Mouse (Mus musculus) hindbrain, embryonic 11.5 days (tissue): Measurements from ENCODE around the gene Nup35. TPM values are rescaled to one million over a fixed set of nuclear protein-coding genes. Genes with fewer than 3 reads are reported as not detected.

Source experiments
- microRNA counts: library from miRNA; unstranded; fragments of <30 nt; microRNA quantifications from one replicate; lab custom pipeline; 2015
- polyA plus RNA-seq: library from polyadenylated mRNA; unstranded; fragments of >200 nt; fragmentation: Nextera tagmentation; extraction: Ambion mirVana; gene quantifications from 2 replicates; pipeline ENCODE4 v1.2.1, GENCODE M21; 2014

Nup35 gene
- polyA plus RNA-seq, 1 experiment from 2014 or later: 64.5 TPM

MicroRNAs within 50 kb of the gene (microRNA counts, 519-probe panel; counts per million panel counts)
- not detected for microRNA mmu-miR-684 (lab: Ali Mortazavi, UCI)

Other genes starting within 250 kb of the Nup35 start
- gene Frzb, start 169.6 kb upstream of the Nup35 start, polyA plus RNA-seq: 35.7 and 43.1 TPM in 2 replicates
- gene Nckap1, start 35.9 kb upstream of the Nup35 start, polyA plus RNA-seq: 70.3 and 71.2 TPM in 2 replicates
- 19.8 and 20.2 TPM in 2 replicates for gene Dusp19, start 191 bp upstream of the Nup35 start, polyA plus RNA-seq